Mouse (Mus musculus) stomach, embryonic 14.5 days (tissue): ENCODE measurements around the gene Stk11ip. TPM values are rescaled to one million over a fixed set of nuclear protein-coding genes. Genes with fewer than 3 reads are reported as not detected.

Source experiments
- ATAC-seq: fragments of 200-750 bp; cut with Nextera tagmentation; 2 replicates; pipeline ENCODE4 v1.8.0; 2017; ENCODE audit warnings: low read depth, moderate TSS enrichment; ENCODE audit not compliant: insufficient number of reproducible peaks, insufficient read depth, low FRiP score
- H3K27ac ChIP-seq: fragments of 300-500 bp; sonication (generic); 2 replicates; pipeline ENCODE4 v1.5.1; 2014; ENCODE audit warnings: mild to moderate bottlenecking, low read length, moderate library complexity, mixed read lengths
- H3K27me3 ChIP-seq: fragments of 300-500 bp; sonication (generic); 2 replicates; pipeline ENCODE4 v1.6.1; 2014; ENCODE audit warnings: low read length, control low read depth, mixed read lengths; ENCODE audit not compliant: control insufficient read depth, insufficient read depth
- H3K36me3 ChIP-seq: fragments of 300-500 bp; sonication (generic); 2 replicates; pipeline ENCODE4 v1.6.1; 2014; ENCODE audit warnings: mild to moderate bottlenecking, control low read depth, low read length, moderate library complexity, mixed read lengths; ENCODE audit not compliant: control insufficient read depth, insufficient read depth
- H3K4me1 ChIP-seq: fragments of 300-500 bp; sonication (generic); 2 replicates; pipeline ENCODE4 v1.6.1; 2014; ENCODE audit warnings: low read length, control low read depth, mixed read lengths; ENCODE audit not compliant: control insufficient read depth, insufficient read depth
- H3K4me2 ChIP-seq: fragments of 300-500 bp; sonication (generic); replicated peaks from 2 replicates; pipeline ENCODE4 v1.6.1; 2014; ENCODE audit warnings: low read depth, low read length, control low read depth
- H3K4me3 ChIP-seq: fragments of 300-500 bp; sonication (generic); 2 replicates; pipeline ENCODE4 v1.5.1; 2014; ENCODE audit warnings: low read depth, low read length, control low read depth
- H3K9ac ChIP-seq: fragments of 300-500 bp; sonication (generic); replicated peaks from 2 replicates; pipeline ENCODE4 v1.6.1; 2014; ENCODE audit warnings: low read depth, mild to moderate bottlenecking, control low read depth, low read length, moderate library complexity, mixed read lengths
- H3K9me3 ChIP-seq: fragments of 300-500 bp; sonication (generic); 2 replicates; pipeline ENCODE4 v1.6.1; 2016; ENCODE audit warnings: low read depth, low read length, control low read depth; ENCODE audit not compliant: control insufficient read depth
- WGBS: fragments of 180-500 bp; shearing (Covaris S2); extraction: QIAGEN DNeasy Blood & Tissue Kit; methylation state at CpG from one replicate; pipeline ENCODE4 v1.1.7; 2014; 5-methylcytosine and 5-hydroxymethylcytosine counted together
- polyA plus RNA-seq: library from polyadenylated mRNA; unstranded; fragments of >200 nt; fragmentation: Nextera tagmentation; extraction: Ambion mirVana; gene quantifications from 2 replicates; pipeline ENCODE4 v1.2.1, GENCODE M21; 2014

Stk11ip gene
- polyA plus RNA-seq, 1 experiment from 2014 or later = 19.0 TPM

DNA sequence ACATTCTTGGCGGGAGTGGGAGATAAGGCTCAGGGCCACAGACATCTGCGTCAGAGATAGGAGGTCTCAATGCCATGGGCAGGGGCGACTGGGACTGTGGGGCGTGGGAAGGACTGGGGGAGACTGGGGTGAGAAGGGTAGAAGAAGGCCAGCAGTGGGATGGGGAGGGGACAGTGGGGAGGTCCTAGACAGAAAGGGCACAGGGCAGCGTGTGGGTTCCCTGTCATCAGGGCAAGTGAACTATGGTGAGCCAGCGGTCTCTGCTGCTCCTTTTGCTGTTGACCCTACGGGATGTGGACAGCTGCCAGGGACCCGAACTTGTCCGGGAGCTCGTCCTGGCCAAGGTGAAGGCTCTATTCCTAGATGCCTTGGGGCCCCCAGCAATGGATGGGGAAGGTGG lies 14.3 kb upstream of the Stk11ip start, which contains the start of gene Inha:
TSS of gene Inha (plus strand) at position 72 of the 400 bp plus-strand sequence.
- peak within 1 kb of the TSS; percentile 97 for H3K4me2 ChIP-seq
- H3K4me3 ChIP-seq = peak within 1 kb of the TSS; percentile 96
- peak within 1 kb of the TSS; percentile 99 for H3K27ac ChIP-seq
- H3K4me1 ChIP-seq = peaks cover 32% of the 10 kb centered on the region
- WGBS = 46% methylated on average over 10 of the region's 10 CpGs
- peaks cover 13% of the 10 kb centered on the region for H3K36me3 ChIP-seq
- no peaks in the 10 kb centered on the region for H3K9me3 ChIP-seq
- ATAC-seq = no peak
- H3K9ac ChIP-seq = peak within 1 kb of the TSS; percentile 99
- H3K27me3 ChIP-seq = no peaks in the 10 kb centered on the region

DNA sequence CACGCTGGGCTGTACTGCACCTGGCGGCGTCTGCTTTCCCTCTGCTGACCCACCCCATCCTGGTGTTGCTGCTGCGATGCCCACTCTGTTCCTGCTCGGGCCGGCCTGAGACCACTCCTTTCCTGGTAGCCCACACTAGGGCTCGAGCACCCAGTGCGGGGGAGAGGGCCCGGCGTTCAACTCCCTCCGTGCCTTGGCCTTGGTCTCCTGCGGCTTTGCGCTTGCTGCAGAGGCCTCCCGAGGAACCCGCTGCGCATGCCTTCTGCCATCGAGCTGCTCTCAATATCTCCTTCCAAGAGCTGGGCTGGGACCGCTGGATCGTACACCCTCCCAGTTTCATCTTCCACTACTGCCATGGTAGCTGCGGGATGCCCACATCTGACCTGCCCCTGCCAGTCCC lies 11.7 kb upstream of the Stk11ip start:
- no peak overlapping the region for H3K4me2 ChIP-seq
- H3K9ac ChIP-seq = no peak overlapping the region
- H3K27me3 ChIP-seq = no peaks in the 10 kb centered on the region
- no peaks in the 10 kb centered on the region for H3K9me3 ChIP-seq
- H3K4me1 ChIP-seq = peaks cover 24% of the 10 kb centered on the region
- no peak for ATAC-seq
- no peak overlapping the region for H3K4me3 ChIP-seq
- H3K36me3 ChIP-seq = no peaks in the 10 kb centered on the region
- WGBS = 59% methylated on average over 20 of the region's 20 CpGs
- H3K27ac ChIP-seq = no peak overlapping the region; the same call in 1 of the 2 replicates

DNA sequence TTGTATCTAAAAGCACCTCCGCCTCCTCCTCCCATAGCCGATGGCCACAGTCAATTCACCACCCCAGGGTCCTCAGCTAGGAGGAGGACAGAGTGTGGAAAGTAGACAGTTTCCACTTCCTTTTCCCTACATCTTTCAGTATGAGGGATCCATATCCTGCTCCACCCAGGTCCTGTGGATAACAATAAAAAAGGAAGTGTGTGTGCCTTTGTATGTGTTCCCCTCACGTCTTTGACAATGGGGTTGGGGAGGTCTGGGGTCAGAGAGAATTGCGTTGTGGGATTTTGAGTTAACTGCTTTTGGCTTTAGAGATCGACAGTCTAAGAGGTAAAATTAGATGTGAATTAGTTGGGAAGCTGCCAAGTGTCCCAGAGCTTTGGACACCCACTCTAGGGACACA lies 11.2 kb upstream of the Stk11ip start:
- 72% methylated on average over 5 of the region's 5 CpGs for WGBS
- H3K4me1 ChIP-seq = peaks cover 22% of the 10 kb centered on the region
- no peak overlapping the region for H3K4me3 ChIP-seq
- no peak overlapping the region for H3K4me2 ChIP-seq
- H3K36me3 ChIP-seq = no peaks in the 10 kb centered on the region
- no peaks in the 10 kb centered on the region for H3K9me3 ChIP-seq
- no peak for ATAC-seq
- H3K27ac ChIP-seq = no peak overlapping the region; the same call in 1 of the 2 replicates
- H3K9ac ChIP-seq = no peak overlapping the region
- H3K27me3 ChIP-seq = no peaks in the 10 kb centered on the region

DNA sequence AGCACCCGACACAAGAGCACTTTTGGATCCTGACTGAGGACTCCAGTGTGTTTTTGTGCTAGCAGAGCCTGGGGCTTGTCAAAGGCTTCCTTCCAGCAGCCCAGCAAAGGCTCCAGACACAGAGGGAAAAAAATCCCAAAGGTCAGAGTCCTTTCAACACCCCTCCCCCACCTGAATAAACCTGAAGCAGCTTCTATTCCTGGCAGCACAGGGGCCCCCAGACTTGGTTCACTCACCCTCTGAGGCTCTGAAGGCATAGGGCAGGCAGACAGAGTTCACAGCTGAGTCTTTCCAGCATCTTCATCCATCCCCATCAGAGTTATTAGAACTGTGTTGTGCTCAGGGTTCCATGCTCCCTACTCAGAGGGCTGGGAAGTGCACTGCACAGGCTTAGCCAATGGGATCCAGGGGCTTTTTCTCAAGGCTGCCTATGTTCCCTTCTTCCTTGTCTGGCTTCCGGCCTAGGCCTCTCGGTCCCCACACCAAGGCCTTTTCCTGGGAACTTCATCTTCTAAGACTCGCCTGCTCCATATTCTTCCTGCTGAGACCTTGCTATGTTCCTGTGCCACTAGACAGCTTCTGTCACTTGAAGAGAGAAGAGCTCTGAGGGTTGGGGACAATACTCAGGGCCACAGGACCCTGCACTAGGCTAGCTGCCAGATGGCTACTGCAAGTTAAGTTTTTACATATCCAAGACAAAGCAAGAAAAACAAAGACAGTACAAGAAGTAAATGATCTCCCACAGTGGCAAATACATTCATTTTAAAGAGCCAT lies 9.7 kb upstream of the Stk11ip start:
- Histone ChIP-seq H3K4me1 (peaks cover 21% of the 10 kb centered on the region), H3K9me3 (no peaks in the 10 kb centered on the region), H3K4me2 (no peak overlapping the region), H3K36me3 (no peaks in the 10 kb centered on the region), H3K27me3 (no peaks in the 10 kb centered on the region), H3K9ac (no peak overlapping the region), H3K4me3 (no peak overlapping the region), H3K27ac (peak overlapping the region; percentile 35; the same call in 1 of the 2 replicates)
- WGBS = 54% methylated on average over 4 of the region's 4 CpGs
- peak; percentile 35; the same call in 1 of the 2 replicates for ATAC-seq

DNA sequence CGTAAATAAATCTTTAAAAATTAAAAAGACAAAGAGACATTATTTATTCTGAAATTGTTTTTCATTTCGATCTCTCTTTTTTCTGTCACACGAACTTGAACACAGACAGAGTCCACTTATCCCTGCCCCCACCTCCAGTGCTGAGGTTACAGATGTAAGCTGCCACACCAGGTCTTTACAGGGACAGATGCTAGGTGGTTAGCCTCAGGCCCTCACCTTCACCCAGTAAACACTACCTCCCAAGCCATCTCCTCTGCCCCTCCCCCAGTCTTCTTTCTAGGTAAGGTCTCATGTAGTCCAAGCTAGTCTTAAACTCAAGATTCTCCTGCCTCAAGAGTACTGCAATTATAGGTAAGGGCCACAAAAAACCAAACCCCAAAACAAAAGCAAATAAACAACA lies 8.8 kb upstream of the Stk11ip start:
- no peak overlapping the region for H3K27ac ChIP-seq
- peaks cover 15% of the 10 kb centered on the region for H3K4me1 ChIP-seq
- H3K4me3 ChIP-seq = no peak overlapping the region
- no peaks in the 10 kb centered on the region for H3K27me3 ChIP-seq
- H3K4me2 ChIP-seq = no peak overlapping the region
- H3K9me3 ChIP-seq = no peaks in the 10 kb centered on the region
- H3K9ac ChIP-seq = no peak overlapping the region
- 86% methylated on average over 3 of the region's 3 CpGs for WGBS
- ATAC-seq = no peak
- no peaks in the 10 kb centered on the region for H3K36me3 ChIP-seq

DNA sequence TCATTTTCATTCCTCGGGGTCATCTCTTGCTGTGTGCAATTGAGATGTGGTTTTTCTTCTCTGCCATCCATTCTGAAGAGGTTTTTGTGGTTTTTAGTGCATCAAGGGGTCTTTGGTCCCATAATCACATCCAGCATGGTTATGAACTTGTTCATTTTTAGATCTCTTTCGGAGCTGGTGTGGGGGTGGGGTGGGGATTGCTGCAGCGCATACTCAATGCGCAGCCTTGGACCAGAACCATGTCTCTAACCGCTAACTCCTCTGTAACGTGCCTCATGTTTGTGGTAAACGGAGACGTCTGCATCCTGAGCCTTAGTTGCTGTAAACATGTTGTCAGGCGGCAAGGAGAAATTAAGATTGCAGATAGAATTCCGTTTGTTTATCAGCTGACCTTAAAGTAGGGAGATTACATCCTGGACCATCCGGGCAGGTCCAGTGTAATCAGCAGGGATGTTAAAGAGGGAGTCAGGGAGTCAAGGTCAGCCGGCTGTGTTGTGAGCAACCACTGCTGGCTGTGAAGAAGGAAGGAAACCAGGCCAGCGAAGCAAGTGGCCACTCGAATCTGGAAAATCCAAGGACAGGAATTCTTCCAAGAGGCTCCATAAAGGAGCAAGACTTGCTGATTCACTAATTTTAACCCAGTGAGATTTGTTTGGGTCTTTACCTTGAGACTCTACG lies 4.5 kb upstream of the Stk11ip start:
- peaks cover 20% of the 10 kb centered on the region for H3K4me1 ChIP-seq
- no peak overlapping the region for H3K4me2 ChIP-seq
- no peak for ATAC-seq
- no peak overlapping the region for H3K27ac ChIP-seq
- no peak overlapping the region for H3K4me3 ChIP-seq
- WGBS = 66% methylated on average over 15 of the region's 15 CpGs
- H3K9me3 ChIP-seq = no peaks in the 10 kb centered on the region
- no peaks in the 10 kb centered on the region for H3K36me3 ChIP-seq
- no peak overlapping the region for H3K9ac ChIP-seq
- H3K27me3 ChIP-seq = no peaks in the 10 kb centered on the region

DNA sequence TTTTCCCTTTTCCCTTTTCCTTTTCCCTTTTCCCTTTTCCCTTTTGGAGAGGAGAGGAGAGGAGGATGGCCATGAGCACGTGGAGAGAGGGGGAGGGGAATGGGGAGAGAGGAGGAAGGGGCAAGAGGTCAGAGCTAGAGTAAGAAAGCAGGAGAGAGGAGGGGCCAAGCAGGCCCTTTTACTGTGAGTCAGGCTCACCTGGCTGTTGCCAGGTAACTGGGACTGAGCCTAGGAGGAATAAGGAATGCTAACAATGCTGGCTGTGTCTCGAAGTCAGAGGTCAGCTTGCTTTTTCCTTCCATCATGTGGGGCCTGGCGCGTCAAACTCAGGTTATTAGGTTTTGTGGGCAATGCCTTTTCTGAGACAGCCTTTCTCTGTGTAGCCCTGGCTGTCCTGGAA lies 3.3 kb upstream of the Stk11ip start:
- Histone ChIP-seq H3K27ac (peak overlapping the region; percentile 96; the same call in 1 of the 2 replicates), H3K9me3 (no peaks in the 10 kb centered on the region), H3K4me1 (peaks cover 23% of the 10 kb centered on the region), H3K4me3 (no peak overlapping the region), H3K9ac (no peak overlapping the region), H3K36me3 (no peaks in the 10 kb centered on the region), H3K4me2 (no peak overlapping the region), H3K27me3 (no peaks in the 10 kb centered on the region)
- WGBS = 33% methylated on average over 4 of the region's 4 CpGs
- no peak for ATAC-seq

DNA sequence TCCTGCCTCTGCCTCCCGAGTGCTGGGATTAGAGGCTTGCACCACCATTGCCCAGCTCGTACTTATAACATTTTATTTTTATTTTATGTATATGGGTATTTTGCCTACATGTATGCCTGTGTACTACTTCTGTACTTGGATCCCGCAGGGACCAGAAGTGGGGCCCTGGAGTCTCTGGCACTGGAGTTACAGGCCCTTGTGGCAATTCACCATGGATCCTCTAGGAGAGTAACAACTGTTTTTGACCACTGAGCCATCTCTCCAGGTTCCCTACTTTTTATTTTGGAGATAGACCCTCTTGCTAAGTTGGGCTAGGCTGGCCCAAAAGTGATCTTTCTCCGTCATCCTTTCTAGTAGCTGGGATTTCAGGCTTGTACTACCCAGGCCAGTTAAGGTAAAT lies 2.9 kb upstream of the Stk11ip start:
- peak overlapping the region; percentile 96; the same call in 1 of the 2 replicates for H3K27ac ChIP-seq
- ATAC-seq = no peak
- H3K36me3 ChIP-seq = no peaks in the 10 kb centered on the region
- H3K27me3 ChIP-seq = no peaks in the 10 kb centered on the region
- peaks cover 23% of the 10 kb centered on the region for H3K4me1 ChIP-seq
- H3K9ac ChIP-seq = no peak overlapping the region
- H3K4me2 ChIP-seq = no peak overlapping the region
- H3K9me3 ChIP-seq = no peaks in the 10 kb centered on the region
- H3K4me3 ChIP-seq = no peak overlapping the region
- 92% methylated on average over 4 of the region's 4 CpGs for WGBS
